In the genomic region with DNA sequence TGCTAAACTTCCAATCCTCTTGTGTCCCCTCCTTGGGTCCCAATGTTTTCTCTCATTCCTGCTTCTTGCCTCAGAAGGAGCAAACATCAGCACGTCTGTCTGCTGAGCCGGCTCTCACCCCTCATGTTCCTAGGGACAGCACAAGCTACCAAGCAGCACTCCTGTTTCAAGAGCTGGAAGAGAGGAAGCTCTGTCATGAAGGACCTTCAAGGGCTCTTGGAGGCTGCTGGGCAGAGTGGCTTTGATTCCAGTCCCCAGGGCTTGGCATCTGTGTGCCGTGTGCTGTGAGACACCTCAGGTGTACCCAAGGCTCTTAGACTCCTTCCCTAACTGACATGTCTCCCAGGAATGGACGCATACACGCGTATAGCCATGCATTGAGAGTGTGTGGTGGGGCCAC, we compare ENCODE assay signal across 12 mouse cellular contexts. TPM values are rescaled to one million over a fixed set of nuclear protein-coding genes. Genes with fewer than 3 reads are reported as not detected.
DNase-seq lines count a peak whose midpoint lies in the region; ATAC-seq and TF ChIP-seq lines count a peak whose summit lies in the region.
"Had no signal": no experiment of that assay in that cellular context is flagged by ENCODE, and none has a peak within 500 bp of the region (broad histone marks: within the 10 kb centered on the region; RNA-seq: fewer than 3 reads in every experiment).

No protein-coding gene starts in this region.

- H3K9ac ChIP-seq in liver, embryonic 13.5 days = no peak overlapping the region
- no peak overlapping the region for H3K9ac ChIP-seq in liver, postnatal 0 days (replicated peaks)
- H3K9ac ChIP-seq: forebrain, embryonic 13.5 days; heart, embryonic 15.5 days had no signal

- DNase-seq in layer of hippocampus, adult 2 months (ENCODE audit: low spot score in 2 of 2) = no peak
- DNase-seq in layer of hippocampus, postnatal 36 days = no peak
- DNase-seq in liver, embryonic 13.5 days = no peak
- DNase-seq in liver, postnatal 0 days = no peak
- DNase-seq in lung, postnatal 25 days (ENCODE audit: low spot score) = peak; percentile 64
- DNase-seq in natural killer cell, adult 2 months (ENCODE audit: low spot score in 2 of 2) = no peak

- H3K4me1 ChIP-seq in liver, embryonic 13.5 days (replicated peaks) = peaks cover 33% of the 10 kb centered on the region
- H3K4me1 ChIP-seq in liver, postnatal 0 days (ENCODE audit: insufficient read depth) = 0 out of 2 replicates have a peak, but pooled peaks cover 2% of the 10 kb centered on the region

- TF ChIP-seq EP300 in liver, postnatal 0 days (IDR thresholded peaks at IDR 0.05; ENCODE audit: low read depth) = no peak

- peak overlapping the region; percentile 36; the same call in 1 of the 2 replicates for H3K27ac ChIP-seq in layer of hippocampus, adult 2 months
- peak overlapping the region; percentile 9; the same call in 1 of the 2 replicates for H3K27ac ChIP-seq in liver, embryonic 13.5 days
- H3K27ac ChIP-seq in liver, postnatal 0 days (ENCODE audit: low read depth) = no peak overlapping the region
- H3K27ac ChIP-seq: forebrain, embryonic 13.5 days; heart, embryonic 15.5 days had no signal

- ATAC-seq in liver, embryonic 13.5 days (ENCODE audit: low read depth) = peak; percentile 9; the same call in 1 of the 2 replicates
- ATAC-seq in liver, postnatal 0 days = peak; percentile 5; the same call in 1 of the 2 replicates
- ATAC-seq in megakaryocyte progenitor cell, adult 5-6 weeks (replicated peaks; ENCODE audit: poor library complexity) = no peak

- TF ChIP-seq CTCF in layer of hippocampus, adult 2 months (conservative IDR thresholded peaks at IDR 0.05) = no peak
- TF ChIP-seq CTCF in liver, postnatal 0 days (IDR thresholded peaks at IDR 0.05; ENCODE audit: low read depth) = no peak

- WGBS in liver, embryonic 13.5 days (ENCODE audit: insufficient replicate concordance) = 84% methylated on average over 6 of the region's 6 CpGs
- WGBS in liver, postnatal 0 days (ENCODE audit: insufficient replicate concordance) = 80% methylated on average over 6 of the region's 6 CpGs

- H3K4me2 ChIP-seq in liver, embryonic 13.5 days = no peak overlapping the region
- no peak overlapping the region for H3K4me2 ChIP-seq in liver, postnatal 0 days (ENCODE audit: low read depth, low read length)
- H3K4me2 ChIP-seq: forebrain, embryonic 13.5 days; heart, embryonic 15.5 days had no signal

- peaks cover 59% of the 10 kb centered on the region for H3K36me3 ChIP-seq in liver, embryonic 13.5 days
- H3K36me3 ChIP-seq in liver, postnatal 0 days (replicated peaks; ENCODE audit: insufficient read depth, low read length) = peaks cover 53% of the 10 kb centered on the region

- no peak overlapping the region for H3K4me3 ChIP-seq in layer of hippocampus, adult 2 months
- H3K4me3 ChIP-seq in liver, embryonic 13.5 days (replicated peaks) = no peak overlapping the region
- H3K4me3 ChIP-seq in liver, postnatal 0 days (ENCODE audit: low read depth, low read length) = no peak overlapping the region
- H3K4me3 ChIP-seq: forebrain, embryonic 13.5 days; heart, embryonic 15.5 days had no signal

- H3K27me3 ChIP-seq in liver, embryonic 13.5 days = 0 out of 2 replicates have a peak, but pooled peaks cover 6% of the 10 kb centered on the region
- H3K27me3 ChIP-seq in liver, postnatal 0 days (ENCODE audit: insufficient read depth, low read length) = 0 out of 2 replicates have a peak, but pooled peaks cover 4% of the 10 kb centered on the region

- no peaks in the 10 kb centered on the region for H3K9me3 ChIP-seq in liver, embryonic 13.5 days (replicated peaks)
- no peaks in the 10 kb centered on the region for H3K9me3 ChIP-seq in liver, postnatal 0 days (ENCODE audit: low read length)
- H3K9me3 ChIP-seq: forebrain, embryonic 13.5 days; heart, embryonic 15.5 days had no signal

RNA-seq across cellular contexts. Expression of a gene that starts 17.2 kb away (rescaled TPM):
- 10 to 100 TPM; 41.8 to 43.0 TPM for total RNA-seq in layer of hippocampus, adult 2 months (2021)
- 10 to 100 TPM; 40.6 to 40.8 TPM for total RNA-seq in layer of hippocampus, postnatal 36 days (2021)
- polyA plus RNA-seq in liver, embryonic 13.5 days (2015; fragmentation: Nextera tagmentation; extraction: Ambion mirVana) = 23.9 and 27.0 TPM in 2 replicates
- polyA plus RNA-seq in liver, postnatal 0 days (2015; fragmentation: Nextera tagmentation; extraction: Ambion mirVana) = 10.9 and 11.4 TPM in 2 replicates
- total RNA-seq in megakaryocyte progenitor cell, adult 5-6 weeks (2015) = 28.0 and 43.9 TPM in 2 replicates
- total RNA-seq in megakaryocyte progenitor cell, adult 5-6 weeks (2017) = 24.6 and 24.8 TPM in 2 replicates

RNA-seq across cellular contexts. Expression of a gene that starts 20.4 kb away (rescaled TPM):
- total RNA-seq in layer of hippocampus, adult 2 months (2021) = 10 to 100 TPM; 24.7 to 30.7 TPM
- total RNA-seq in layer of hippocampus, postnatal 36 days (2021) = 10 to 100 TPM; 17.6 to 28.1 TPM
- 0.08 and 0.23 TPM in 2 replicates for polyA plus RNA-seq in liver, embryonic 13.5 days (2015; fragmentation: Nextera tagmentation; extraction: Ambion mirVana)
- 0.15 and 0.21 TPM in 2 replicates for polyA plus RNA-seq in liver, postnatal 0 days (2015; fragmentation: Nextera tagmentation; extraction: Ambion mirVana)
- 0.64 and 0.67 TPM in 2 replicates for total RNA-seq in megakaryocyte progenitor cell, adult 5-6 weeks (2015)
- 0.24 and 4.5 TPM in 2 replicates for total RNA-seq in megakaryocyte progenitor cell, adult 5-6 weeks (2017)
- total RNA-seq: adrenal gland, postnatal 14 days; MEL had no signal
- polyA plus RNA-seq: kidney, adult 2 months had no signal

RNA-seq across cellular contexts. Expression of a gene that starts 52.7 kb away (rescaled TPM):
- total RNA-seq in layer of hippocampus, adult 2 months (2021) = 1 to 10 TPM in 1 of 2 experiments, under 1 TPM in 1; 0.84 to 1.3 TPM
- 1 to 10 TPM in 1 of 2 experiments, under 1 TPM in 1; 0.60 to 1.1 TPM for total RNA-seq in layer of hippocampus, postnatal 36 days (2021)
- 49.5 and 51.7 TPM in 2 replicates for polyA plus RNA-seq in liver, embryonic 13.5 days (2015; fragmentation: Nextera tagmentation; extraction: Ambion mirVana)
- polyA plus RNA-seq in liver, postnatal 0 days (2015; fragmentation: Nextera tagmentation; extraction: Ambion mirVana) = 17.2 and 20.0 TPM in 2 replicates
- 68.4 and 89.8 TPM in 2 replicates for total RNA-seq in megakaryocyte progenitor cell, adult 5-6 weeks (2015)
- 58.3 and 68.2 TPM in 2 replicates for total RNA-seq in megakaryocyte progenitor cell, adult 5-6 weeks (2017)

Comparison
In these comparisons a context has a peak if more than half of its experiments do, and no peak if none do; other contexts are left out.
1. RNA of a gene that starts 52.7 kb away (total RNA-seq): 58.3 to 89.8 TPM in megakaryocyte progenitor cell, adult 5-6 weeks; 0.84 to 1.3 TPM in layer of hippocampus, adult 2 months and 0.60 to 1.1 TPM in layer of hippocampus, postnatal 36 days; every median in the first group is over 10 times any median in the second.